Mouse (Mus musculus) T-helper 1 cell (primary cell): ENCODE data around the gene Snrpc.

Source experiments
- in situ Hi-C: fragments of 300-600 bp; cut with MboI, MseI; formaldehyde crosslinking; loops from one replicate; pipeline ENCODE4 v1.15.1; 2025; ENCODE audit warnings: high pct_unique_total_duplicates

Snrpc gene

DNA sequence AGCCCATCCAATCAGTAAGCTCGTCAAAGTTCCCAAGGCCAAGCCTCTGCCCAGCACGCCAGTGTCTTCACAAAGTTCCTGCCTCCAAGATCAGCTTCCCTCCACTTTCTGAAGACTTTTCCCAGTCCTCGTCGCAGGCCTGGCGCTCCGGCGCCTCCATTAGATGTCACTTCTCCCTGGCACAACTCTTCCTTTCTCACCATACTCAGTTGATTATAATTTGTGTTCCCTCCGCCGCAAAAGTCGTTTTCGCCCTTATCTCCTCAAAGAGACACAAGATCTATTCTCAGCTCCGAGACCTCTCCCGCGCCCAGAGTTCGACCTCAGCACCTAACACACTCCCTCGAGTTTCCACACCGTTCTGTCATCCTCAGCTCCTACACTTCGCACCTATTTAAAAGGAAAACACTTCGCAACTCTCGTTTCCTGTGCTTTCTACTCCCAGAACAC is 18.4 kb upstream of the Snrpc start:
- in situ Hi-C loops, result no loop called here

DNA sequence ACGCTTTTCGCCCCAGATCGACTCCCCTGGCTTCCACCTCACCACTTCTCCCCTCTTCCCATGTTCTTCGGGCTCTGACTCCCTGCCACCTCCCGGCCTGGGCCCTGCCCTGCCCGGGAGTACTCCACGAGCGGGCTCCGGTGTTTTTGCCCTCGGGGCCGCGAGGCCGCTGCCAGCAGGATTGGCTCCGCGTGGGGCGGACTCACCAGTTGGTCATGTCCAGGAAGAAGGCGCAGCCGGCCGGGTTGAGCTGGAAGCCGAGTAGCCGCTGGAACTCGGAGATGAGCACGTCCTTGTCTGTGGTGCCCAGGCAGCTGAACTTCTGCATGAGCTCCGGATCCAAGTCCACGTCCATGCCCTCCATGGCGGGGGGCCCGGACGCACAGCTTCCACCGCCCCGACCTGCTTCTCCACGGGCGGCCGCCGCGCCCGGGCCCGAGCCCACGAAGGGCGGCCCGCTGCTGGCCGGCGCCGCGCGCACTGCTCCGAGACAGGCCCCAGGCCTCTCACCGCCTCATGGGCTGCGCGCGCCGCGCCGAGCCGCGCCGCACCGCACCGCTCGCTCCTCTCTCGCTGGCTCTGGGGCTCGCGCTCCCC is 17.9 kb upstream of the Snrpc start:
- in situ Hi-C loops, result loop anchor here (10.0 kb wide), 1 partner anchor 805 kb away; the partner anchor contains the start of gene Srpk1

DNA sequence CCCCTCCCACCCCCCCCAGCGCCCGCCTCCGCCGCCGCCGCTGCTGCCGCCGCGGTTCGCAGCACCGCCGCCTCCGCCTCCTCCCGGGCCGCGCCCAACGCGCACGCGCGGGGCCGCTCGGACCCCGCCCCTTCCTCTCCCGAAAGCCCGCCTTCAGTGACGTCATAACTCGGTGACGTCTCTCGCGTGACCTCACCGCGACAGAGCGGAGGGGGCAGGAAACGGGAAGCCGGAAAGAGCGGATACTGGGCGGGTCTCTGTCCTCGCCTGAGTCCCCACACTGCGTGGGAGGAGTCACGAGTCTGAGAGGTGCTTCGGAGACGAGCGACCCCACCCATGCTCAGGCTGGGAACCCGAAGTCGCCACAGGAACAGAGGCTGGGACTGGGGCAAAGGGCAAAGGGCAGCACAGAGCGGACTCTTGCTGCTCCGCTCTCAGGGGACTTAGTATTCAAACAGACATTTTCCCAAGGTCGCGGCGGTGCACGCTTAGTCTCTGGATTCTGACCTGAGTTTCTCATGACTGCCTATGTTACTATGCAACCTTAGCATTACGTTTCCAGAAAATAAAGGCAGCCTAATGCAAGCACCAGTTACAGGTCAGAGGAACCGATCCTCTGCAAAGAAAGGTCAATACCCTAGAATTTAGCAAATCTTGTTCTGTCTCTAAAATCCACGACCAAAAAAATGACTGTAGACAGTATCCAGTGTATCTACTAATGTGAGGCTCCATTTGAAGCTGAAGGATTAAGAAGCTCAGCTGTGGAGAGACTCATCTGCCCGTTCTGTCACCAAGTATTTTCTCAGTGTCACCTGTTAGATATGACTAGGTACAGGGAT is 17.2 kb upstream of the Snrpc start, which contains the start of gene D17Wsu92e:
TSS of gene D17Wsu92e (minus strand) at position 81 of the 839 bp plus-strand sequence.
- in situ Hi-C loops, result loop anchor here (10.0 kb wide), 1 partner anchor 804 kb away; the partner anchor contains the start of gene Srpk1

DNA sequence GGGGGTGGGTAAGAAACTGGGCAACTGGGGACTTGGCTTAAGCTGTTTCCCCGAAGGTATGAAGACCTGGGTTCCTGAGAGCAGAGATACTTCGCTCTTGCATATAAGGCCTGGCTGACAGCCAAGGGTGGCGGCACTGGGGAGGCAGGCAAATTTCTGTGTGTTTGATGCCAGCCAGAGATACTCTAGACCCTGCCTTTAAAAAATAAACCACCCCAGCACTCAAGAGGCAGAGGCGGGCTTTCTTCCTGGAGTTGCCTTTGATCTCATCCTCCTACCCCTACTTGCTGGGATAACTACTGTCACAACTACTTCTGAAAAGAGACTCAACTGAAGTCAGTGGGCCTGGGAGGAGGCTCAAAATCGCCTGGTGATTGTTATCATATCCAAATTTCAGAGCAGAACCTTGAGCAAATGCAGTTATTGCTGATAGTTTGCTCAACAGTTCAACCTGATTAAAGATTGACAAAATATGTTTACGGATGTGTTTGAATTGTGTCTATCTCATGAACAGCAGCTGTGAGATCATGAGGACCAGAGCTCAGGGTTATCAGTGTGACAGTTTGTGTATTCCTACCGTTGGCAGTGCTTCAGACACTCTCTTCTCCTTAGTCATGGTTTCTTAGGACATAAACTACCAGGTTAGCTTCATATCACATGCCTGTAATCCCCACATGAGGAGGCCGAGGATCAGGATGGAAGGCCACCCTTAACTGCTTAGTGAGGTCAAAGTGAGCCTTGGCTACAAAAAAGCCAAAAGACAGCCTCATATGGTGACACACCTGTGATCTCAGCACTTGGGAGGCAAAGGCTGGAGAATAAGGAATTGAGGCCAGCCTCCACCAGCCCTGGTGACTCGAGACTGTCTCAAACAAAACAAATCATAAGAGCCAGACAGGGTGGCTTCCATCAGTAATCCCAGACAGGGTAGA is 16.3 kb upstream of the Snrpc start:
- in situ Hi-C loops, result loop anchor here (10.0 kb wide), 1 partner anchor 803 kb away; the partner anchor contains the start of gene Srpk1

DNA sequence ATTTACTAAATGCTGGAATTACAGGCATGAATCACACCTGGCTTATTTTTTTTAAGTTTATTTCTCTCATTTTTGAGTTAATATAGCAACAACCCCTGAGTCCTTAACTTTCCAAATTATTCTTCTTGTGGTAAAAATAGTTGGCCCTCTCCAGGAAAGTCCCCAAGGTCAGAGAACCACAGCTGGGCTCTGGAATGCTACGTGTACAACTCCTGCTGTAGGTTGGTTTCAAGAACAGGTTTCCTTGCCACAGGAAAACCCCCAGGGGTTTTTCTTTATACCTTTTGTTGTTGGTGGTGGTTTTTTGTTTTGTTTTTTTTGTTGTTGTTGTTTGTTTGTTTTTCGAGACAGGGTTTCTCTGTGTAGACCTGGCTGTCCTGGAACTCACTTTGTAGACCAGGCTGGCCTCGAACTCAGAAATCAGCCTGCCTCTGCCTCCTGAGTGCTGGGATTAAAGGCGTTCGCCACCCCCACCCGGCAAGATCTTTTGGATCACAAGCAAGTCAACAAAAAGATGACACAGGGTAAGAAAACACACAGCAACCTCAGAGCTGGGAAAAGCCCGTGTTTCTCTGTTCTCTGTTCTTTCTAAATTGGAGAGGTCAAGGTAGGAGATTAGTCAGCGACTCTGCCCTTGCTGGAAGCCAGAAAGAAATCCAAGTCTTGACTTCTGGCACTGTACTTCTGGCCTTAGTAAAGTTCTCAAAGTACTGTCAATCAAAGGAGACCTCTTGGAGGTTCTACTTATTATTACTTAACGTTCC is 14.6 kb upstream of the Snrpc start:
- in situ Hi-C loops, result loop anchor here (10.0 kb wide), 1 partner anchor 801 kb away; the partner anchor contains the start of gene Srpk1

DNA sequence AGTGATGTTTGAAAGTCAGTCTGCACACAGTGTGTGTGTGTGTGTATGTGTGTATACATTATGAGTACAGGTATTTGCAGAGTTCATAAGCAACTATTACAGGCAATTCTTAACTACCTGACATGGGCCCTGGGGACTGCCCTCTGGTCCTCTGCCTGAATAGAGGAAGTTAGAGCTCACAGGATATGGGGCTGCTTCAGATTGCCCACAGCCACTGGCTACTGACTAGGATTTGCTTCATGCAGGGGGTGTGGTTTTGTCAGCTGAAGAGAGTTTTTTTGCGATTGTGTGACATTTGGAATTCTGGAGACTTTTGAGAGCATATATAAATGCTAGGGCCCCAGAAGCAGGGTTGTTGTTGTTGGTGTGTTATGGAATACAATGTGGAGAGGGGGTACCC is 13.0 kb upstream of the Snrpc start:
- in situ Hi-C loops, result loop anchor here (10.0 kb wide), 1 partner anchor 800 kb away; the partner anchor contains the start of gene Srpk1

DNA sequence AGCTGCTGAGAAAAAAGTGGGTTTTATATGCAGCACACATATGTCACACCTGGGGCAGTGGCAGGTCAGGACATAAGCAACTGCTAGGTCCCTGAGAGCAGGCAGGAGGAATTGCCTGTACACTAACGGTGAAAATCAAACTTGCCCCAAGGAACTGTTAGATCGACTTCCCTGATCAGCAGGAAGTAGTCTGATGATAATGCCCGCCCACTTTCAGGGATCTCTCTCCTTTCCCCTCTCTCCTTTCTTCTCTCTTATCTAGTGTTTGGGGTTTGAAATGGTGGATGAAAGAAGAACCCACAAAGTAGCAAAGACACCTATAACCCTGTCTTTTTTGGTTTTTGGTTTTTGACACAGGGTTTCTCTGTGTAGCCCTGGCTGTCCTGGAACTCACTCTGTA is 12.4 kb upstream of the Snrpc start:
- in situ Hi-C loops, result loop anchor here (10.0 kb wide), 1 partner anchor 799 kb away; the partner anchor contains the start of gene Srpk1

DNA sequence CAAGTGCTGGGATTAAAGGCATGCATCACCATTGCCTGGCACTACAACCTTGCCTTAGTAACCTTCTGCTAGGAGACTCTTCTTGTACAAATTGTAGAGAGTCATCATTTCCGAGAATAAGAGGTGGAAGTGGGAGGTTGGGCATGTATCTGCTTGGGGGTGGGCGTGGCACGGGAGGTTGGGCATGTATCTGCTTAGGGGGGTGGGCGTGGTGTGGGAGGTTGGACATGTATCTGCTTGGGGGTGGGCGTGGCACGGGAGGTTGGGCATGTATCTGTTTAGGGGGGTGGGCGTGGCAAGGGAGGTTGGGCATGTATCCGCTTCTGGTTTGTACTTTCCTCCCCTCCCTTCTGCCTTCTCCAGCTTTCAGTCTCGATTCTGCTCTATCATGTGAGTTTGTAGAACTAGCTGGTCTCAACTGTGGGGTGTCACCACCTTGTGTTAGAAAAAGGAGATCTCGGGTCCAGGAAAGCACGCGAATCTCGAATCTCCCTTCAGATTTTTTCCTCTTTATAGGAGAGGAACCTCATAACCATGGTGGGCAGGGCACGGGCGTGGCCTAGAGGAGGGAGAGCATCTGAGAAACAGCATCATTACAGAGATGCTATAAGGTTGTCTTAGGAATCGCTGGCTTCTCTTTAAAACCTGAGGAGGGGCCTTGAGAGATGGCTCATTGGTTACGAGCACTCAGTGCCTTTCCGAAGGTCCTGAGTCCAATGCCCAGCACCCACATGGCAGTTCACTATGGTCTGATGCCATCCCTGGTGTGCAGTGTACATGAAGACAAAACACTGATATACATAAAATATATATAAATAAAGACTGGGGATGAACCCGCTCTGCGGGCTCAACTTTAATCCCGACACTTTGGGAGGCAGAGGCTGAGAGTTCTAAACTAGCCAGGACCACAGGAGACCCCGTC is 11.7 kb upstream of the Snrpc start:
- in situ Hi-C loops, result loop anchor here (10.0 kb wide), 1 partner anchor 799 kb away; the partner anchor contains the start of gene Srpk1

DNA sequence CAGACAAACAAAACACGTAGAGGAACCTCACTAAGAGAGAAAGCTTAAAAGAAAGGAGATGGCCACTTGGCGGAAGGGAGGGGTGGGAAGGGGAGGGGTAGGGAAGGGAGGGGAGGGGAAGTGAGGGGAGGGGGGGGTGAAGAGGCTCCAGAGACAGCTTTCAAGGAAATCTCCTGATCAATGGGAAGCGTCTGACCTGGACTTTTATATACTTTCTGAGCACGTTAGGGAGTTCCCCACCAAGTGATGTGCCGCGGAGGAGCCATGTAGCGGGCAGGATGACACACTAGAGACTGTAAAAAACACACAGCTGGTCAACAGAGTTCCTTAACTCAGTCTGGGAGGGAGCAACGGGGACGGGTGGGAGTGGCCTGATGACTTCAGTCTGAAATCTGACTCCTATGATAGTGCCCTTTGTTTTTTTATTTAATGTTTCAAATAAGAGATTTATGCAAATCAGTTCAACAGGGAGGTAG is 11.0 kb upstream of the Snrpc start:
- in situ Hi-C loops, result loop anchor here (10.0 kb wide), 1 partner anchor 798 kb away; the partner anchor contains the start of gene Srpk1

DNA sequence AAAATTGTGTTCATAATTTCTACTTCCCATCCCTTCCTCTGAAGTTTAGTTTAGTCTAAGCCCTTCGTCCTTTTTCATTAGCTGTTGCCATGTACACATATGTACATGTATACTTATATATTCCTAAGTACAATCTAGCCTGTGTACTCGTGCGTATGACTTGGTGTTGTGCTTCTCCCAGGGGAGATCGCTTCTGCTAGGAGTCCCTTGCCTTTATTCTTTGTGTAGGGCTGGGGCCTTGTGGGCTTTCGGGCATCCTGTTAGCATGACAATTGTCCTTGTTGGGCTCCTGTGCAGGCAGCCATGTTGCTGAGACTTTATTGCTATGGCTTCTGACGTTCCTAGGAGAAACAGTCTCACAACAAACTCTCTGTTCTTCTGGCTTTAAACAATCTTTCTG is 10.4 kb upstream of the Snrpc start:
- in situ Hi-C loops, result loop anchor here (10.0 kb wide), 1 partner anchor 797 kb away; the partner anchor contains the start of gene Srpk1

DNA sequence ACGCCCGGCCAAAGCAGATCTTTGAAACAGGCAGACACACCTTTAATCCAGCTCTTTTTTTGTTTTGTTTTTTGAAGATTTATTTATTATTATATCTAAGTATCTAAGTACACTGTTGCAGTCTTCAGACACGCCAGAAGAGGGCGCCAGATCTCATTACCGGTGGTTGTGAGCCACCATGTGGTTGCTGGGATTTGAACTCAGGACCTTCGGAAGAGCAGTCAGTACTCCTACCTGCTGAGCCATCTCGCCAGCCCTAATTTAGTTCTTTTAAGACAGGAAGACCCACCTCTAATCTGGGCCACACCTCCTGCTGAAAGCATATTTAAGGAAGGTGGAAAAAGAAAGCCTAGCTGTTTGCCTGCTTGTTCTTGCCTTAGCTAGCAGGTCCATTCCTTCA is 7.5 kb upstream of the Snrpc start:
- in situ Hi-C loops, result no loop called here

DNA sequence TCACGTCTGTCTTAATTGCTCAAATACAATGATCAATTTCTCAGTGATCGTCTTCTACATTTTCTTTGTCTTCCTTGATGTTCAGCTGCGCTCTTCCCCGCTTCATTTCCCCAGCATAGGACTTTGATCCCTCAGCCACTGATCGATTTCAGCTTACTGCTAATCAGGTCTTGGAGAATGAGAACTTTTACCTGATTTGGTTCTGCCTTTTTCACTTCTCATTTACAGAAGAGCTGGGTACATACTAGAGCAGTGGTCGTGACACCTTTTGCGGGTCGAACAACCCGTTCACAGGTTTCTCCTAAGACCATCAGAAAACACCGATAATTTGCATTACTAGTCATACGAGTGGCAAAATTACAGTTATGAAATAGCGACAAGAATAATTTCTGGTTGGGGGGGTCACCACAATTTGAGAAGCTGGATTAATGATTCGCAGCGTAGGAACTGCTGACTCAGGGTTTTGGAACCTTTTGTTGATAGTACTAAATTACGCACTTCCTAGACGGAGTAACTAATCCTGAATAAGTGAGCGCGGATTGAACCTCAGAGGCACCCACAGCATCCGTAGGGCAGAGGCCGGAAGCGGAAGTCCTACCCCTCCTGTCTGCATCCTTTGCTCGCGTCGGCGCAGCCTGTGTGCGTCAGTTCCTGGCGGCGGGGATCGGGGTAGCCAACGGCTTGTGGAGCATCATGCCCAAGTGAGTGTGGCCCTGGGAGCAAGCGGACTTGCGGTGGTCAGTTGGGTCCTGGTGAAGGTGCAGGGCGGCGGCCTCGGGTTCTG is 1.7 kb downstream of the Snrpc start:
- in situ Hi-C loops, result loop anchor here (5.0 kb wide), 1 partner anchor 68 kb away; the partner anchor contains the start of genes Anks1 and Taf11

DNA sequence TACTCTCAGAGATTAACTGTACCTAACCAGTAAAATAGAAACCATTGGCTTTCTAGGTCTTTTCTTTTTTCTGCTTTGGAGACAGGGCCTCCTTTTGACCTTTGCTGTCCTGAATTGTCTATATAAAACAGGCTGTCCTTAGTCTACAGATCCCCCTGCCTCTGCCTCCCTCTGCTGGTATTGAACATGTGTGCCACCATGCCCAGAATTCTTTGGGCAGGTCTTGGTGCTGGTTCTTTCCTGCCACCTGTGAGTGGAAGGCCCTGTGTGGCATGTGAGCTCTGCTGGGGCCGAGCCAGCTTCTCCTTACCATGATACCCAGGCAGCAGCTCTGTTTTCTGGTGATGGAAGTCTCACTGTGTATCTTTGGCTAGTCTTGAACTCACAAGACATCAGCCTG is 10.4 kb downstream of the Snrpc start:
- in situ Hi-C loops, result no loop called here

DNA sequence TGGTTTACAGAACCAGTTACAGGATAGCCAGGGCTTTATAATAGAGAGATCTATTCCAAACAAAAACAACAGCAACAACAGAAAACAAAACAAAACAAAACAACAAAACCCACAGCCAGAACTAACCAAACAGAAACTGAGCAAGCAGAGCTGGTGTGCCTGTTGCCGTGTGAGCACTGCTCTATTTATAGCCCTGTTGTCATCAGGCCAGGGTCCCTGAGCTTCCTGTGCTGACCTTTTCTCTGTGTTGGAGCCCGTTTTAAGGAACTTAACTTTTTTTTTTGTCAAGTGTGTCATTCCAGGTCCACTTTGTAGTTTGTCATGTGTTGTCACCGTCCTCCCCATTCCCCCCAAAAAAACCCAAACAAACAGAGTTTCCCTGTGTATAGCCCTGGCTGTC is 13.1 kb downstream of the Snrpc start:
- in situ Hi-C loops, result no loop called here

DNA sequence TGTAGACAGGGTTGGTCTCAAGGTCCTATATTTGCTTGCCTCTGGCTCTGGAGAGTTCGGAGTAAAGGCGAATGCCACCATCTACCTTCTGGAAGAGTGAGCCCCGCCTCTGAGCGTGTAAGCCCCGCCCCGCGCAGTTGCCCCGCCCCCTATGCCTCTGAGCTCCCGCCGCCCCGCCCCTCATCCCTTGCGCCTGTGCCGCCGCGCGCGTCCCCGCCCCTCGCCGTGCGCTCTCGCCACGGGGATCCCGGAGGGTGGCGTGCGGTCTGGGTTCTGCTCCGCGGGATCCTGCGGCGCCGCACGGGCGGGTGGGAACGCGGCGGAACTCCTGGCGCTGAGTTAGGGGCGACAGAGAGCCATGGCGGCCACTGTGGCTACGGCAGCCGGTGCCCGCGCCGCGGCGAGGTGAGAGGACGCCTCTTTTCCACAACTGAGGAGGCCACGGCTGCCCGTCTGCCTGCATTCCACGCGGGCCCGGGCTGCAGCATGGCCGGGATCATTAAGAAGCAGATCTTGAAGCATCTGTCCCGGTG is 18.4 kb downstream of the Snrpc start, which contains the start of gene Uhrf1bp1:
TSS of gene Uhrf1bp1 (plus strand) at position 177 of the 533 bp plus-strand sequence.
- in situ Hi-C loops, result no loop called here

DNA sequence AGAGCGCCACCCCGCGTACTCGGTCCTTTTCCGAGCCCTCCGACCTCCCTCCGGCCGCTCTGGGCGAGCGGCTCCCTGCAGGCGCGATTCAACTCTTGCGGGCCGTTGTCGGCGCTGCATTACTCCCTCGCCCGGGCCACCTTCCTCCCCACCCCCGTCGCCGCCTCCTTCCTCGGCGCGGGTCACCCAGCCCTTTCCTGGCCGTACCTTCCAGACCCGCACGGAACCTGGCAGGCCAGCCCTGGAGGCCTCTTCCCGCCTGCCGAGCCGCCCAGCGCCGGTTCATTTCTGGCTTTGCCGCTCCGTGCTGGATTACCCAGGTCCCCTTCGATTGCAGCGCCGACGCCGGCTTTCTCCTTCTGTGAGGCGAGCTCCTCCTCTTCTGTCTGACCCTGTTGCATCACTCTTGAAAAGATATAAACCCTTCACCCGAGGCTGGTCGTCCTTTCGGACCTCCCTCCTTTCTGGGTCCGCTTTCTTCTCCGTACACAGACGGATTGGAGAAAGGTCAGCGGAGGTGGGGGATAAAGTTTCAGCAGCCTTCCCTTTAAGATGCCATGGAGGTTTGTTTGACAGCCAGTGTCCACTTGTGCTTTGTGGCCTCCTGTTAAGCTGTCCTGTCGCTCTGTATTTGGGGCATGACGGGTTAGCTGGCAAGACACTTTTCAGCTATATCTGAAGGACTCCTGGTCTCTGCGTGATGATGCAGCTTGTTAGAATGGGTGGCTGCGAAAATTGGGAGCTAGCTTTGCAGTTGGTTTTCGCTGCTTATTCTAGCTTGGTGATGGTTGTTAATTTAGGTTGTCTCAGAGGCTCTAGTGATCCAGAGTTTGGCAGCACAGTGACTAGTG is 19.1 kb downstream of the Snrpc start:
- in situ Hi-C loops, result no loop called here
